In genomic region chr4:107836758-107837157, GRCm38 (mm10) we compare ENCODE assay signal across 7 mouse cellular contexts. TPM values are rescaled to one million over a fixed set of nuclear protein-coding genes. Genes with fewer than 3 reads are reported as not detected.
A peak's percentile ranks its signal among the peaks of the same experiment; 100 is the strongest.
DNase-seq lines count a peak whose midpoint lies in the region; ATAC-seq and TF ChIP-seq lines count a peak whose summit lies in the region.

No protein-coding gene starts in this region.

- no peak overlapping the region for H3K4me2 ChIP-seq in limb, embryonic 14.5 days (replicated peaks; ENCODE audit: low read depth, low read length, severe bottlenecking)

- H3K4me1 ChIP-seq in limb, embryonic 14.5 days (ENCODE audit: control insufficient read depth, insufficient read depth, low read length) = peaks cover 14% of the 10 kb centered on the region; the same call in 1 of the 2 replicates

- no peak overlapping the region for H3K9ac ChIP-seq in limb, embryonic 14.5 days (ENCODE audit: low read depth, low read length, severe bottlenecking)

- peak; percentile 41 for DNase-seq in adrenal gland, adult 2 months
- DNase-seq in cerebellum, adult 18-20 months = peak; percentile 65 to 67
- peak; percentile 65 to 67 for DNase-seq in frontal cortex, postnatal 14 days (ENCODE audit: low spot score in 2 of 2)
- peak; percentile 74 for DNase-seq in limb, embryonic 14.5 days (ENCODE audit: low spot score)
- peak; percentile 48 to 63 for DNase-seq in right cerebral cortex, postnatal 36 days (ENCODE audit: low spot score in 2 of 2)
- no peak for DNase-seq in thymus, postnatal 36 days
- DNase-seq in gastrocnemius, postnatal 10 days = no peak

- H3K9me3 ChIP-seq in limb, embryonic 14.5 days (ENCODE audit: control insufficient read depth, low read length) = no peaks in the 10 kb centered on the region

- H3K27ac ChIP-seq in limb, embryonic 14.5 days (replicated peaks; ENCODE audit: low read depth, low read length) = no peak overlapping the region

- no peak overlapping the region for H3K4me3 ChIP-seq in limb, embryonic 14.5 days (replicated peaks; ENCODE audit: low read length)

- 62% methylated on average over 5 of the region's 5 CpGs for WGBS in limb, embryonic 14.5 days

- no peaks in the 10 kb centered on the region for H3K27me3 ChIP-seq in limb, embryonic 14.5 days (ENCODE audit: control insufficient read depth, insufficient read depth, low read length)

- no peaks in the 10 kb centered on the region for H3K36me3 ChIP-seq in limb, embryonic 14.5 days (ENCODE audit: control insufficient read depth, insufficient read depth, low read length)

- TF ChIP-seq POLR2A in limb, embryonic 14.5 days (IDR thresholded peaks at IDR 0.05; ENCODE audit: borderline replicate concordance, extremely low read depth, insufficient read depth, insufficient read length) = no peak

- peak; percentile 30; the same call in 1 of the 2 replicates for ATAC-seq in limb, embryonic 14.5 days (ENCODE audit: low FRiP score, low read depth)

RNA-seq across cellular contexts. Expression of gene Lrp8, which starts 34.7 kb away (rescaled TPM):
- total RNA-seq in adrenal gland, adult 2 months (2021) = 1 to 10 TPM; 9.5 to 9.8 TPM
- polyA plus RNA-seq in adrenal gland, adult 2 months (2012; rRNA removed) = 14.0 and 15.9 TPM in 2 replicates
- polyA plus RNA-seq in limb, embryonic 14.5 days (2012; rRNA removed) = 10.5 and 15.7 TPM in 2 replicates
- polyA plus RNA-seq in limb, embryonic 14.5 days (2014; fragmentation: Nextera tagmentation; extraction: Ambion mirVana) = 3.2 and 4.1 TPM in 2 replicates
- 1 to 10 TPM in 1 of 2 experiments, under 1 TPM in 1; 0.99 to 1.7 TPM for total RNA-seq in gastrocnemius, postnatal 10 days (2021)

RNA-seq across cellular contexts. Expression of gene Magoh, which starts 42.8 kb away (rescaled TPM):
- total RNA-seq in adrenal gland, adult 2 months (2021) = 10 to 100 TPM; 70.2 to 77.2 TPM
- 15.2 and 17.8 TPM in 2 replicates for polyA plus RNA-seq in adrenal gland, adult 2 months (2012; rRNA removed)
- 150 and 252 TPM in 2 replicates for polyA plus RNA-seq in limb, embryonic 14.5 days (2012; rRNA removed)
- 186 and 199 TPM in 2 replicates for polyA plus RNA-seq in limb, embryonic 14.5 days (2014; fragmentation: Nextera tagmentation; extraction: Ambion mirVana)
- total RNA-seq in gastrocnemius, postnatal 10 days (2021) = 10 to 100 TPM; 38.6 to 41.3 TPM

RNA-seq across cellular contexts. Expression of gene 0610037L13Rik, which starts 52.9 kb away (rescaled TPM):
- 10 to 100 TPM; 74.1 to 77.3 TPM for total RNA-seq in adrenal gland, adult 2 months (2021)
- 12.9 and 16.2 TPM in 2 replicates for polyA plus RNA-seq in adrenal gland, adult 2 months (2012; rRNA removed)
- polyA plus RNA-seq in limb, embryonic 14.5 days (2012; rRNA removed) = 139 and 189 TPM in 2 replicates
- 159 and 163 TPM in 2 replicates for polyA plus RNA-seq in limb, embryonic 14.5 days (2014; fragmentation: Nextera tagmentation; extraction: Ambion mirVana)
- 10 to 100 TPM; 57.6 to 65.4 TPM for total RNA-seq in gastrocnemius, postnatal 10 days (2021)

Comparison
In these comparisons a context has a peak if more than half of its experiments do, and no peak if none do; other contexts are left out.
1. DNase-seq: peak in adrenal gland, adult 2 months (single experiment), cerebellum, adult 18-20 months (2 of 2), frontal cortex, postnatal 14 days (2 of 2), limb, embryonic 14.5 days (single experiment) and right cerebral cortex, postnatal 36 days (2 of 2); none in thymus, postnatal 36 days (0 of 2) and gastrocnemius, postnatal 10 days (single experiment).